Mouse (Mus musculus) skeletal muscle tissue, postnatal 0 days (tissue): Measurements from ENCODE around the gene Gm49345. TPM values are rescaled to one million over a fixed set of nuclear protein-coding genes. Genes with fewer than 3 reads are reported as not detected.

ENCODE experiments used
- polyA plus RNA-seq: library from polyadenylated mRNA; unstranded; fragments of >200 nt; fragmentation: Nextera tagmentation; extraction: Ambion mirVana; gene quantifications from 2 replicates; pipeline ENCODE4 v1.2.1, GENCODE M21; 2015

The Gm49345 gene
- 0.22 TPM in 1 of 2 replicates, not detected in the other for polyA plus RNA-seq

DNA sequence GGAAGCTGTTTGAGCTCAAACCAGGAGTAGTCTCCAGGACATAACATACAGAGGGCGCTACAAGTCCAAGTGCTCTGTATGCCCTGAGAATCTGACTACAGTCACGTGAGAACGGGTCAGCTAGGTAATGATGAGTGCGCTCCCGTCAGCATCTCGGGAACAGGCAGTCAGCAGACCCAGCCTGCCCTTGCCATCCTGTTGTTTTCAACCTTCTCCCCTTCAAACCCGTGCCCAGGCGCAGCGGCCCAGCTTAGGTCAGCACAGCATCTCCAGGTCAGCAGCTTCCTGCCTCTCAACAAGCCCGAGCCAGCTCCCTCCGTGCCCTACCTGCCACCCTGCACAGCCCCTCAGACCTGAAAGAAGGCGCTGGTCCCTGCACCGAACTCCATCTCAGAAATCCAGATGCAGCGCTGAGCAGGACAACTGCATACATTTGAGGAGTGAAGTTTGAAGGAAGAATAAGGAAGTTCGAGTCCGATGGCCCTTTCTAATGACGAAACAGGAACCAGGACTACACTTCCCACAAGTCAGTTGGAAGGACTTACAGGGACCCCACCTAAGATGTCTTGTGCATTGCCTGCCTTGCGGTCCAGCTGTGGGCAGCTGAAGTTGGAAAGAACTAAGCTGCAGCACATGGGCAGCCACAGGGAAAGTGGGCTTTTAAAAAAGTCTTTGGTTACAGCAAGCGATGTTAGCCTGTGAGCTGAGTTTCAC lies at the start of gene Gm49345, which contains the start of gene Zfp729a:
Gene Gm49345, minus strand, starts transcription at position 476 of the 714 bp plus-strand sequence.
Gene Zfp729a, minus strand, starts transcription at position 498 of the 714 bp plus-strand sequence.

DNA sequence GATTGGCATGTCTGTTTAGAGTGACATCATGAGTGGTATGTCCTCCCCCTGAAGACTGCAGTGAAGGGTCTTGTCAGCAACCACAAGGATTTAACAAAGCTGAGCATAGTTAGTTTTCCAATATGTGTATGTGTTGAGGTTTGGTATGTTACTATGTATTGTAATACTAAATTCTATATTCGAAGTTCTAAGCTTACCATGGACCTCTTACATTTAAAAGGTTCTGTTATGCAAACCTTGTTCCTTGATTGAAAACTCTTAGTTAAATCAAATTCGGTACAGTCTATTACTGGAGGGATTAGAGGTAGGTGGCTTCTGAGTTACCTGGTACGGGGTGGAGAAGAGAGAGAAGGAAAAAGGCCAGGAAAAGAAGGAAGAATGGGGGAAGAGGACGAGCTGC lies 49.4 kb upstream of the Gm49345 start, which contains the start of gene Zfp738:
Gene Zfp738, minus strand, starts transcription at position 101 of the 400 bp plus-strand sequence.

DNA sequence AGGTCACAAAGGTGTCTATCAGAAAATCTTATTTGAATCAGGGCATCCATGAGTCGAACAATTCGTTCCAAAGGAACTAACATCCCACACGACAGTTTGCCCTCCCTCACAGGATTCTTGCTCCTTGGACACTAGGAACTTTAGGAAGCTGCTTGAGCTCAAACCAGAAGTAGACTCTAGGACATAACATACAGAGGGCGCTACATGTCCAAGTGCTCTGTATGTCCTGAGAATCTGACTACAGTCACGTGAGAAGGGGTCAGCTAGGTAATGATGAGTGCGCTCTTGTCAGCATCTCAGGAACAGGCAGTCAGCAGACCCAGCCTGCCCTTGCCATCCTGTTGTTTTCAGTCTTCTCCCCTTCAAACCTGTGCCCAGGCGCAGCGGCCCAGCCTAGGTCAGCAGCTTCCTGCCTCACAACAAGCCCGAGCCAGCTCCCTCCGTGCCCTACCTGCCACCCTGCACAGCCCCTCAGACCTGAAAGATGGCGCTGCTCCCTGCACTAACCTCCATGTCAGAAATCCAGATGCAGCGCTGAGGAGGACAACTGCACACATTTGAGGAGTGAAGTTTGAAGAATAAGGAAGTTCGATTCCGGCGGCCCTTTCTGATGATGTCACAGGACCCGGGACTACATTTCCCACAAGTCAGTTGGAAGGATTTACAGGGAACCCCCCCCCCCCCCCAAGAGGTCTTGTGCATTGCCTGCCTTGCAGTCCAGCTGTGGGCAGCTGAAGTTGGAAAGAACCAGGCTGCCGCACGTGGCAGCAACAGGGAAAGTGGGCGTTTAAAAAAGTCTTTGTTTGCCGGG lies 28.3 kb downstream of the Gm49345 start, which contains the start of gene Zfp729b:
Gene Zfp729b, minus strand, starts transcription at position 642 of the 811 bp plus-strand sequence.

DNA sequence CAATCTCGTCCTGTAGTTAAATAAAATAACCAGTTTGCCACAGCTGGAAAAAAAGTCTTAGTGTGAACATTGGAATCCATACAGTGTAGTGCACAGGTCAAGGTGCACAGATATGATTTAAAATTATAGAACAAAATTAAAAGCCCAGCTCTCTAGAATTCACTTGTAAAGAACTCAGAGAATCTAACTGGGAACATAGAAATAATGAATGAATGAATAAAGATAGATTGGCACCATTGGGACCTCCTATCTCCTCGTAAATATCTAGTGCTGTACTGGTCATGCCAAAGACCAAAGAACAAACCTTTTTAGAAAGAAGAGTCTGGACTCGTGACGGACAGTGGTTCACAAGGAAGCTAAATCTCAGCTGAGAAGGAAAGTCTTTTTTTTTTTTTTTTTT lies 83.8 kb downstream of the Gm49345 start, which contains the start of gene Zfp748:
Gene Zfp748, minus strand, starts transcription at position 101 of the 400 bp plus-strand sequence.

Other genes with a start within 250 kb of the Gm49345 start
- 1.6 and 3.1 TPM in 2 replicates for gene Zfp429, start 237.9 kb downstream of the Gm49345 start, polyA plus RNA-seq
- 0.06 and 0.13 TPM in 2 replicates for gene Zfp459, start 216.4 kb downstream of the Gm49345 start, polyA plus RNA-seq
- 3.9 and 5.3 TPM in 2 replicates for gene Zfp874a, start 186.1 kb downstream of the Gm49345 start, polyA plus RNA-seq
- 1.8 and 2.6 TPM in 2 replicates for gene Zfp874b, start 153.5 kb downstream of the Gm49345 start, polyA plus RNA-seq
- 4.0 and 4.8 TPM in 2 replicates for gene Zfp58, start 137.2 kb downstream of the Gm49345 start, polyA plus RNA-seq
- not detected in 2 replicates for gene Gm26965, start 111.6 kb downstream of the Gm49345 start, polyA plus RNA-seq
- 11.6 and 13.0 TPM in 2 replicates for gene Zfp87, start 111.6 kb downstream of the Gm49345 start, polyA plus RNA-seq
- gene Zfp748, start 83.9 kb downstream of the Gm49345 start, polyA plus RNA-seq, result 2.9 and 3.0 TPM in 2 replicates
- gene Zfp729b, start 28.1 kb downstream of the Gm49345 start, polyA plus RNA-seq, result 1.2 and 1.8 TPM in 2 replicates
- 0.93 and 1.6 TPM in 2 replicates for gene Zfp729a, start within 50 bp of the Gm49345 start, polyA plus RNA-seq
- 4.7 and 4.8 TPM in 2 replicates for gene Zfp738, start 49.3 kb upstream of the Gm49345 start, polyA plus RNA-seq
- 2.2 and 2.5 TPM in 2 replicates for gene Zfp65, start 91.4 kb upstream of the Gm49345 start, polyA plus RNA-seq
- gene Zfp85, start 117.5 kb upstream of the Gm49345 start, polyA plus RNA-seq, result 2.6 and 2.7 TPM in 2 replicates
- gene Zfp493, start 141.9 kb upstream of the Gm49345 start, polyA plus RNA-seq, result 0.38 and 0.51 TPM in 2 replicates
- gene Zfp273, start 176.0 kb upstream of the Gm49345 start, polyA plus RNA-seq, result 2.9 and 3.1 TPM in 2 replicates
- gene Gm10037, start 193.3 kb upstream of the Gm49345 start, polyA plus RNA-seq, result 0.73 and 1.3 TPM in 2 replicates
- not detected in 2 replicates for gene BC048507, start 225.6 kb upstream of the Gm49345 start, polyA plus RNA-seq